Mouse (Mus musculus) duodenum, adult 2 months (tissue): ENCODE measurements around the gene Zfp414. TPM values are rescaled to one million over a fixed set of nuclear protein-coding genes. Genes with fewer than 3 reads are reported as not detected.

Experiments
- polyA plus RNA-seq: library from polyadenylated mRNA; depleted of rRNA; stranded (reverse); fragments of >200 nt; gene quantifications from 2 replicates; pipeline ENCODE4 v1.2.3, GENCODE M21; 2012; ENCODE audit warnings: low replicate concordance; rRNA removed

Gene Zfp414
- 40.3 and 53.5 TPM in 2 replicates for polyA plus RNA-seq

DNA sequence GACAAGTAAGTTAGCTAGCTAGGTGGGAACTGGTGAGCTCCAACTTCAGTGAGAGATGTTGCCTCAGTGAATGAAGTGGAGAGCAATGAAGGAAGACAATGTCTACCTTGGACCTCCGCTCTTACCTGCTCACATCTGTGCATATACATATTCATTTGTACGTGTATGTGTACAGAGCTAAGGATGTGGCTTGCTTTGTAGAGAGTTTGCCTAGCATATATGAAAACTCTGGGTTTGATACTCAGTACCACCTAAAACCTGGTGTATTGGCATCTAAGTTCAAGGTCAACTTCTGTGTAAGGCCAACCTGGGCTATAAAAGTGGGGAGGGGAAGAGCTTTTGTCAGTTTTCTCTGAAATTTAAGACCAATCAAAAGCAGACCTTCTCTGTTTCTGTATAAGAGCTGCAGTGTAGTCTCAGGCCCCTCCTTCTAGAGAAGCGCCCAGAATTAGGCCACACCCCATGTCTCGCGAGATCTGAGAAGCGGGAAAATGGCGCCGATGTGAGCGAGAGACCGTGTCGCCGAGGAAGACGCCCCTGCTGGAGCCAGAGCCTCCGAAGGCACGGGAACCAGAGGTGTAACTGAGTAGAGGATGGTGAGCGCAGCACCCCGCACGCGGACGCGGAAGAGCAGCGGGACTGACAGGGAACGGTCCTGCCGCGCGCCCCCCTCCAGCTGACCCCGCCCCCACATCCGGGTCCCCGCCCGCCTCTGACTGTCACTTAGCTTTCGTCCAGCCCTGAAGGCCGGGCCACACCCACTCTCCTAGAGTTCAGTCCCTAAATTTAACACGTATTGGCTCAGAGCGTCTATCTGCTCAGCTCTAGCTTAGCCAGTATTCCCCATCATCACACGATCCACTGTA lies at the start of gene Zfp414:
TSS of gene Zfp414 (plus strand) at position 470 of the 866 bp plus-strand sequence.

DNA sequence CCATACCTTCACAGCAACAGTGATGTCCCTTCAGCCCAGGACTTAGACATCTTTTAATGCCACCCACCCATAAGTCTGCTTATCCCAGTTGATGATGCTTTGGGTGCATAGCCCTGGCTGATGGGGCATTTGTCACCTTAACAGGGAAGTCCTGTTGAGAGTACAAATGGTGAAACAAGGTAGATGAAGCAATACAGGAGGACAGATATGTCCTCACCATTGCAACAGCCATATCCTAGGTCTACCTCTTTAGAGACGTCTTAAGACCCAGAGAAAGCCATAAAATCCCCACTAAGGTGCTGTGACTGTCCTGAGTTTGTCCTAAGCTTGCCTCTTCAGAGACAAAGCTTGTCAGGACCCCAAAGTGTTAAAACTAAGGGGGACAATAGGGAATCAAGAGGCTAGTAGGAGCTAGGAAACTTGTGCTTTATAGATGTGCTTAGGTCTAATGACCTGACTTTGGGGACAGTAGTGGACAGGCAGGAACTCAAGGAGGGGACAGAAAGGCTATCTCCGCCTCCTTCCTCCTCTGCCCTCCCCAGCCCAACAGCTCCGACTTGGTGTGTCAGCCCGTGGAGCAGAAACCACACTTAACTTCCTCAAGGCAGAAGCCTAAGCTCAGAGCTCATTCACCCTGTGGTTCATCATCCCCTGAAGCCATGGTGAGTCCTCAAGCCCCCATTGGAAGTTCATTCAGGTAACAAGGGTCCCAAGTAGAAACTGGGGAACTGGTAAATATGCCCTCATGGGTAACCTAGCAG lies 8.8 kb downstream of the Zfp414 start, which contains the start of gene Pram1:
TSS of gene Pram1 (plus strand) at position 541 of the 761 bp plus-strand sequence.

Other genes with a start within 250 kb of the Zfp414 start
- gene Zfp101, start 234.4 kb upstream of the Zfp414 start, polyA plus RNA-seq: 0.08 and 0.42 TPM in 2 replicates
- 0.11 TPM in 1 of 2 replicates, not detected in the other for gene Actl9, start 196.2 kb upstream of the Zfp414 start, polyA plus RNA-seq
- gene Adamts10, start 104.9 kb upstream of the Zfp414 start, polyA plus RNA-seq: 21.5 and 30.7 TPM in 2 replicates
- gene Myo1f, start 73.4 kb upstream of the Zfp414 start, polyA plus RNA-seq: 1.7 and 4.0 TPM in 2 replicates
- gene Pram1, start 9.0 kb downstream of the Zfp414 start, polyA plus RNA-seq: 1.3 TPM in 1 of 2 replicates, not detected in the other
- 47.0 and 51.6 TPM in 2 replicates for gene Hnrnpm, start 57.8 kb downstream of the Zfp414 start, polyA plus RNA-seq
- gene March2, start 89.6 kb downstream of the Zfp414 start, polyA plus RNA-seq: 51.8 and 80.7 TPM in 2 replicates
- 313 and 378 TPM in 2 replicates for gene Rab11b, start 131.4 kb downstream of the Zfp414 start, polyA plus RNA-seq
- gene Angptl4, start 152.7 kb downstream of the Zfp414 start, polyA plus RNA-seq: 30.9 and 75.7 TPM in 2 replicates
- gene Kank3, start 181.4 kb downstream of the Zfp414 start, polyA plus RNA-seq: 13.8 and 18.4 TPM in 2 replicates
- gene Rps28, start 195.5 kb downstream of the Zfp414 start, polyA plus RNA-seq: 251 and 364 TPM in 2 replicates
- 339 and 519 TPM in 2 replicates for gene Ndufa7, start 195.5 kb downstream of the Zfp414 start, polyA plus RNA-seq
- gene Cd320, start 214.0 kb downstream of the Zfp414 start, polyA plus RNA-seq: 18.6 and 19.9 TPM in 2 replicates
- not detected in 2 replicates for gene Gm7029, start 244.7 kb downstream of the Zfp414 start, polyA plus RNA-seq